Mouse (Mus musculus): ENCODE data around the gene Usp44. TPM values are rescaled to one million over a fixed set of nuclear protein-coding genes. Genes with fewer than 3 reads are reported as not detected.
"Not testable (repeated sequence)": the region's sequence is repeated elsewhere in the genome, so short reads cannot be mapped to it uniquely, and the experiment has no call there.

Usp44 gene
- polyA plus RNA-seq (2014; fragmentation: Nextera tagmentation; extraction: Ambion mirVana): 10.5 and 11.3 TPM in 2 replicates

GRCm38 (mm10) chr10:93830931-93831729, at the start of gene Usp44:
Gene Usp44 (plus strand): TSS chr10:93831555.
- Histone ChIP-seq H3K4me3 (ENCODE audit: low read depth, low read length) (no peak within 1 kb of the TSS; the same call in 1 of the 2 replicates), H3K9me3 (ENCODE audit: control insufficient read depth, low read length) (no peaks in the 10 kb centered on the region), H3K36me3 (ENCODE audit: control insufficient read depth, insufficient read depth, low read length) (no peaks in the 10 kb centered on the region), H3K4me1 (replicated peaks; ENCODE audit: control insufficient read depth, insufficient read depth, low read length) (peaks cover 5% of the 10 kb centered on the region; the same call in 1 of the 2 replicates), H3K9ac (ENCODE audit: low read length) (no peak within 1 kb of the TSS), H3K4me2 (ENCODE audit: low read depth, low read length, severe bottlenecking) (peak within 1 kb of the TSS; percentile 29), H3K27me3 (ENCODE audit: control insufficient read depth, insufficient read depth, low read length) (peaks cover 16% of the 10 kb centered on the region), H3K27ac (ENCODE audit: low read depth, low read length) (no peak within 1 kb of the TSS)
- no peak for ATAC-seq (replicated peaks; ENCODE audit: low FRiP score)
- WGBS: 6% methylated on average over 22 of the region's 22 CpGs
- no peak for DNase-seq (ENCODE audit: low spot score)

GRCm38 (mm10) chr10:93783216-93784013, 47.9 kb upstream of the Usp44 start:
- no peak overlapping the region for H3K9ac ChIP-seq (ENCODE audit: low read length)
- DNase-seq (ENCODE audit: low spot score): no peak

GRCm38 (mm10) chr10:93799711-93800362, 31.5 kb upstream of the Usp44 start:
- 84% methylated on average over 8 of the region's 8 CpGs for whole genome bisulfite sequencing

More at GRCm38 (mm10) chr10:93783216-93784013, 47.9 kb upstream of the Usp44 start:
- no peaks in the 10 kb centered on the region for H3K36me3 ChIP-seq (ENCODE audit: control insufficient read depth, insufficient read depth, low read length)
- WGBS: 72% methylated on average over 15 of the region's 15 CpGs
- H3K4me2 ChIP-seq (ENCODE audit: low read depth, low read length, severe bottlenecking): no peak overlapping the region
- no peaks in the 10 kb centered on the region for H3K27me3 ChIP-seq (ENCODE audit: control insufficient read depth, insufficient read depth, low read length)
- H3K9me3 ChIP-seq (ENCODE audit: control insufficient read depth, low read length): no peaks in the 10 kb centered on the region
- no peak overlapping the region for H3K4me3 ChIP-seq (ENCODE audit: low read depth, low read length)
- H3K27ac ChIP-seq (ENCODE audit: low read depth, low read length): no peak overlapping the region
- ATAC-seq (replicated peaks; ENCODE audit: low FRiP score): no peak
- no peaks in the 10 kb centered on the region for H3K4me1 ChIP-seq (replicated peaks; ENCODE audit: control insufficient read depth, insufficient read depth, low read length)

GRCm38 (mm10) chr10:93800363-93800722, 31.0 kb upstream of the Usp44 start:
- H3K27me3 ChIP-seq (ENCODE audit: control insufficient read depth, insufficient read depth, low read length): no peaks in the 10 kb centered on the region
- H3K36me3 ChIP-seq (ENCODE audit: control insufficient read depth, insufficient read depth, low read length): no peaks in the 10 kb centered on the region
- no peaks in the 10 kb centered on the region for H3K4me1 ChIP-seq (replicated peaks; ENCODE audit: control insufficient read depth, insufficient read depth, low read length)
- no peak overlapping the region for H3K4me2 ChIP-seq (ENCODE audit: low read depth, low read length, severe bottlenecking)
- H3K4me3 ChIP-seq (ENCODE audit: low read depth, low read length): no peak overlapping the region
- WGBS: 70% methylated on average over 4 of the region's 4 CpGs
- H3K9me3 ChIP-seq (ENCODE audit: control insufficient read depth, low read length): no peaks in the 10 kb centered on the region
- no peak for ATAC-seq (replicated peaks; ENCODE audit: low FRiP score)
- H3K27ac ChIP-seq (ENCODE audit: low read depth, low read length): no peak overlapping the region
- DNase-seq (ENCODE audit: low spot score): no peak
- no peak overlapping the region for H3K9ac ChIP-seq (ENCODE audit: low read length)

More at GRCm38 (mm10) chr10:93799711-93800362, 31.5 kb upstream of the Usp44 start:
- Histone ChIP-seq H3K27me3 (ENCODE audit: control insufficient read depth, insufficient read depth, low read length) (no peaks in the 10 kb centered on the region), H3K9ac (ENCODE audit: low read length) (no peak overlapping the region), H3K9me3 (ENCODE audit: control insufficient read depth, low read length) (no peaks in the 10 kb centered on the region), H3K27ac (ENCODE audit: low read depth, low read length) (no peak overlapping the region), H3K4me2 (ENCODE audit: low read depth, low read length, severe bottlenecking) (no peak overlapping the region), H3K4me1 (replicated peaks; ENCODE audit: control insufficient read depth, insufficient read depth, low read length) (no peaks in the 10 kb centered on the region), H3K36me3 (ENCODE audit: control insufficient read depth, insufficient read depth, low read length) (no peaks in the 10 kb centered on the region), H3K4me3 (ENCODE audit: low read depth, low read length) (no peak overlapping the region)
- DNase-seq (ENCODE audit: low spot score): no peak
- ATAC-seq (replicated peaks; ENCODE audit: low FRiP score): no peak

- Histone ChIP-seq H3K36me3 (ENCODE audit: control insufficient read depth, insufficient read depth, low read length) (no peaks in the 10 kb centered on the region), H3K4me1 (replicated peaks; ENCODE audit: control insufficient read depth, insufficient read depth, low read length) (no peaks in the 10 kb centered on the region), H3K9ac (ENCODE audit: low read length) (no peak overlapping the region), H3K9me3 (ENCODE audit: control insufficient read depth, low read length) (no peaks in the 10 kb centered on the region), H3K4me2 (ENCODE audit: low read depth, low read length, severe bottlenecking) (no peak overlapping the region), H3K27ac (ENCODE audit: low read depth, low read length) (no peak overlapping the region), H3K27me3 (ENCODE audit: control insufficient read depth, insufficient read depth, low read length) (no peaks in the 10 kb centered on the region), H3K4me3 (ENCODE audit: low read depth, low read length) (no peak overlapping the region)
- no peak for ATAC-seq (replicated peaks; ENCODE audit: low FRiP score)
- WGBS: 85% methylated on average over 5 of the region's 5 CpGs
- DNase-seq (ENCODE audit: low spot score): no peak
Observed at GRCm38 (mm10) chr10:93800895-93801294, 30.5 kb upstream of the Usp44 start.

GRCm38 (mm10) chr10:93803199-93803598, 28.2 kb upstream of the Usp44 start:
- no peaks in the 10 kb centered on the region for H3K27me3 ChIP-seq (ENCODE audit: control insufficient read depth, insufficient read depth, low read length)
- no peaks in the 10 kb centered on the region for H3K9me3 ChIP-seq (ENCODE audit: control insufficient read depth, low read length)
- no peaks in the 10 kb centered on the region for H3K36me3 ChIP-seq (ENCODE audit: control insufficient read depth, insufficient read depth, low read length)
- no peak for ATAC-seq (replicated peaks; ENCODE audit: low FRiP score)
- H3K4me1 ChIP-seq (replicated peaks; ENCODE audit: control insufficient read depth, insufficient read depth, low read length): no peaks in the 10 kb centered on the region
- H3K4me3 ChIP-seq (ENCODE audit: low read depth, low read length): no peak overlapping the region
- no peak overlapping the region for H3K9ac ChIP-seq (ENCODE audit: low read length)
- no peak overlapping the region for H3K4me2 ChIP-seq (ENCODE audit: low read depth, low read length, severe bottlenecking)
- 81% methylated on average over 6 of the region's 6 CpGs for WGBS
- no peak for DNase-seq (ENCODE audit: low spot score)
- no peak overlapping the region for H3K27ac ChIP-seq (ENCODE audit: low read depth, low read length)

- H3K9ac ChIP-seq (ENCODE audit: low read length); H3K4me1 ChIP-seq (replicated peaks; ENCODE audit: control insufficient read depth, insufficient read depth, low read length); H3K27ac ChIP-seq (ENCODE audit: low read depth, low read length); ATAC-seq (replicated peaks; ENCODE audit: low FRiP score); H3K36me3 ChIP-seq (ENCODE audit: control insufficient read depth, insufficient read depth, low read length); H3K27me3 ChIP-seq (ENCODE audit: control insufficient read depth, insufficient read depth, low read length); H3K9me3 ChIP-seq (ENCODE audit: control insufficient read depth, low read length); H3K4me3 ChIP-seq (ENCODE audit: low read depth, low read length); DNase-seq (ENCODE audit: low spot score); H3K4me2 ChIP-seq (ENCODE audit: low read depth, low read length, severe bottlenecking): not testable (repeated sequence)
- 92% methylated on average over 8 of the region's 8 CpGs for WGBS
Observed at GRCm38 (mm10) chr10:93809438-93809837, 21.9 kb upstream of the Usp44 start.

- Histone ChIP-seq H3K27me3 (ENCODE audit: control insufficient read depth, insufficient read depth, low read length) (no peaks in the 10 kb centered on the region), H3K4me2 (ENCODE audit: low read depth, low read length, severe bottlenecking) (no peak overlapping the region), H3K4me1 (replicated peaks; ENCODE audit: control insufficient read depth, insufficient read depth, low read length) (no peaks in the 10 kb centered on the region), H3K36me3 (ENCODE audit: control insufficient read depth, insufficient read depth, low read length) (no peaks in the 10 kb centered on the region), H3K9ac (ENCODE audit: low read length) (no peak overlapping the region), H3K4me3 (ENCODE audit: low read depth, low read length) (no peak overlapping the region), H3K27ac (ENCODE audit: low read depth, low read length) (no peak overlapping the region), H3K9me3 (ENCODE audit: control insufficient read depth, low read length) (no peaks in the 10 kb centered on the region)
- no peak for ATAC-seq (replicated peaks; ENCODE audit: low FRiP score)
- DNase-seq (ENCODE audit: low spot score): no peak
- 65% methylated on average over 7 of the region's 7 CpGs for WGBS
Observed at GRCm38 (mm10) chr10:93810590-93811185, 20.7 kb upstream of the Usp44 start.

All from forebrain, embryonic 11.5 days (tissue).